Mouse (Mus musculus): ENCODE results near the gene Bach1. TPM values are rescaled to one million over a fixed set of nuclear protein-coding genes. Genes with fewer than 3 reads are reported as not detected.

The Bach1 gene
- polyA plus RNA-seq, 1 experiment from 2014 or later: 7.8 TPM

DNA sequence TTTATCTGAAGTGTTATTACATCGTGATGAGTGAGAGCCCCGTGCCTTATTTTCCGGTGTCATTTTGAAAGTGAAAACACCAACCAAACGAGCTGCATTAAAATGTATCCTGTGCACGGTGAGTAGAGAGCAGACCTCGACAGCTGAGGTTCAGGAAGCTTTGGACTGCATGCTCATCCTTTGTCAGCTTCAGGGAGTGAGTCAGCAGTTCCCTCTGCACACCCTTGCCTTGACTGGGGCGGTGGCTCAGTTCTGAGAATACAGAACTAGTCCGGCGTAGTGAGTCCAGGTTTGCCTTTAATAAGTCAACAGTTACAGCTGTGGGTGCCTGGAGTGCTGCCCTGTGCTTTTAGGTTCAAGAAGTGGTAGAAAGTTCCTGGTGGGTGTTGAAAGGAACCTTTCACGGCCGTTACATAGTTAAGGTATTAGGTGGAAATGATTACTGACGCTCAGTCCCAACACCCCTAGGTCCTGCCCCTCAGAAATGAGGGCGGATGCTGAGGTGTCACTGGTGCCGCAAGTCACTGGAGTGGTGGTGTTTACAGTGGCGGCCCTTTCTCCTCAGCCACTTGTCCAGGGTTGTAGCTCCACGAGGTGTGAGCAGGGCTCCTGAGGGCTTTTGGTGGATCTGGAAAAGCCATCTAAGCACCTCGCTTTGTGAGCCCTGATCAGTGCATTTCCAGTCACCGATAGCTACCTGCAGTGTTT lies 14.4 kb downstream of the Bach1 start:
- Histone ChIP-seq H3K27ac (ENCODE audit: low read length) (no peak overlapping the region), H3K27me3 (ENCODE audit: control insufficient read depth, insufficient read depth, low read depth, low read length) (no peaks in the 10 kb centered on the region), H3K4me1 (replicated peaks; ENCODE audit: control insufficient read depth, insufficient read depth, low read length) (peaks cover 22% of the 10 kb centered on the region; the same call in 1 of the 2 replicates), H3K4me2 (ENCODE audit: low read depth, low read length) (no peak overlapping the region), H3K9ac (ENCODE audit: low read length) (no peak overlapping the region), H3K9me3 (ENCODE audit: control insufficient read depth, low read length) (no peaks in the 10 kb centered on the region), H3K4me3 (ENCODE audit: low read length) (no peak overlapping the region), H3K36me3 (ENCODE audit: control insufficient read depth, insufficient read depth, low read length) (no peaks in the 10 kb centered on the region)
- 53% methylated on average over 18 of the region's 18 CpGs for WGBS
- 0 out of 2 replicates have a peak, but pooled peaks have one; percentile 21 for ATAC-seq (ENCODE audit: low read depth)

DNA sequence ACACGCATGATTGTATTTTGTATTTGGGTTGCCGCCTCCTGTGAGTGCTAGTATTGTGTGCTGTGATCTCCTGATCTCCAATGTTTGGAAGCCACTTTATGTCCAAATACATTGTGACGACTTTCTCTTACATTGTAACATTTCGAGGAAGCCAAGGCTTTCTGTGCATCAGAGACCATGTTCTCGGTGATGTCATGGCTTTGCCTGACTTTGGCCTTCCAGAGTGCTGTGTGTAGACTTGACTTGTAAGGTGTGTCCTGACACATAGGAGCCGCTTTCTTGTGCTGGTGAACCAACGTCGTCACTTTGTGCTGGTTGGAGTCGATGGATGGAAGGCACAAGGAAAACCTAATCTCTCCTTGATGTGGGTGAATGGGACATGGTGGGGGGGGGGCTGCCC lies 15.8 kb downstream of the Bach1 start:
- Histone ChIP-seq H3K4me1 (replicated peaks; ENCODE audit: control insufficient read depth, insufficient read depth, low read length) (peaks cover 17% of the 10 kb centered on the region; the same call in 1 of the 2 replicates), H3K27me3 (ENCODE audit: control insufficient read depth, insufficient read depth, low read depth, low read length) (no peaks in the 10 kb centered on the region), H3K4me2 (ENCODE audit: low read depth, low read length) (no peak overlapping the region), H3K4me3 (ENCODE audit: low read length) (no peak overlapping the region), H3K36me3 (ENCODE audit: control insufficient read depth, insufficient read depth, low read length) (peaks cover 3% of the 10 kb centered on the region; the same call in 1 of the 2 replicates), H3K9me3 (ENCODE audit: control insufficient read depth, low read length) (no peaks in the 10 kb centered on the region), H3K9ac (ENCODE audit: low read length) (no peak overlapping the region), H3K27ac (ENCODE audit: low read length) (no peak overlapping the region)
- no peak for ATAC-seq (ENCODE audit: low read depth)
- WGBS: 81% methylated on average over 9 of the region's 9 CpGs

- no peak for ATAC-seq (ENCODE audit: low read depth)
- Histone ChIP-seq H3K27me3 (ENCODE audit: control insufficient read depth, insufficient read depth, low read depth, low read length) (no peaks in the 10 kb centered on the region), H3K27ac (ENCODE audit: low read length) (peak overlapping the region; percentile 65), H3K9me3 (ENCODE audit: control insufficient read depth, low read length) (no peaks in the 10 kb centered on the region), H3K4me3 (ENCODE audit: low read length) (no peak overlapping the region), H3K4me1 (replicated peaks; ENCODE audit: control insufficient read depth, insufficient read depth, low read length) (peaks cover 17% of the 10 kb centered on the region; the same call in 1 of the 2 replicates), H3K36me3 (ENCODE audit: control insufficient read depth, insufficient read depth, low read length) (peaks cover 7% of the 10 kb centered on the region), H3K4me2 (ENCODE audit: low read depth, low read length) (no peak overlapping the region), H3K9ac (ENCODE audit: low read length) (no peak overlapping the region)
- WGBS: 79% methylated on average over 16 of the region's 16 CpGs
Observed at GRCm38 (mm10) chr16:87715221-87715620, 16.5 kb downstream of the Bach1 start.

DNA sequence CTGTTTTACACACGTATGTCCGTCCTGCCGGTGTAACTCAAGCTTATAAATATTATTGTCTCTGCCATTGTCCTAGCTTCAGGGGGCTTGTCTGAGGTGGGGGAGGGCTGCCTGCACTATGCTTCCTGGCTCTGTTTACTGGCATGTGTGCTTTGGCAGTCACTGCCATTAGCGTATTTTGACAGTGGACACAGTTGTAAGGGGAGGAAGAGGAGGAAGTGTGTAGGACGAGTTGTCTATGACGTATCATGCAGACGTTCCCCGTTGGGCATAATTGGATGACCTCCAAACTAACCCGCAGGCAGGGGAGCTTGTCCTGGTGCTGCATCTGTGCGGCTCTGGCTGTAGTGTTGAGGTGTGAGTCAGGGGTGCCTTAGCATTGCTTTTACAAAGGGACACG lies 17.5 kb downstream of the Bach1 start:
- Histone ChIP-seq H3K4me2 (ENCODE audit: low read depth, low read length) (no peak overlapping the region), H3K9ac (ENCODE audit: low read length) (no peak overlapping the region), H3K27ac (ENCODE audit: low read length) (no peak overlapping the region; the same call in 1 of the 2 replicates), H3K4me3 (ENCODE audit: low read length) (no peak overlapping the region), H3K27me3 (ENCODE audit: control insufficient read depth, insufficient read depth, low read depth, low read length) (no peaks in the 10 kb centered on the region), H3K9me3 (ENCODE audit: control insufficient read depth, low read length) (no peaks in the 10 kb centered on the region), H3K36me3 (ENCODE audit: control insufficient read depth, insufficient read depth, low read length) (peaks cover 9% of the 10 kb centered on the region), H3K4me1 (replicated peaks; ENCODE audit: control insufficient read depth, insufficient read depth, low read length) (peaks cover 17% of the 10 kb centered on the region; the same call in 1 of the 2 replicates)
- ATAC-seq (ENCODE audit: low read depth): peak; percentile 89
- 42% methylated on average over 11 of the region's 11 CpGs for WGBS

GRCm38 (mm10) chr16:87717046-87717660 lies 18.4 kb downstream of the Bach1 start:
- Histone ChIP-seq H3K4me3 (ENCODE audit: low read length) (no peak overlapping the region), H3K9ac (ENCODE audit: low read length) (no peak overlapping the region), H3K27me3 (ENCODE audit: control insufficient read depth, insufficient read depth, low read depth, low read length) (no peaks in the 10 kb centered on the region), H3K9me3 (ENCODE audit: control insufficient read depth, low read length) (no peaks in the 10 kb centered on the region), H3K4me2 (ENCODE audit: low read depth, low read length) (no peak overlapping the region), H3K27ac (ENCODE audit: low read length) (no peak overlapping the region), H3K4me1 (replicated peaks; ENCODE audit: control insufficient read depth, insufficient read depth, low read length) (peaks cover 17% of the 10 kb centered on the region; the same call in 1 of the 2 replicates), H3K36me3 (ENCODE audit: control insufficient read depth, insufficient read depth, low read length) (peaks cover 9% of the 10 kb centered on the region)
- no peak for ATAC-seq (ENCODE audit: low read depth)
- 41% methylated on average over 5 of the region's 5 CpGs for WGBS

- ATAC-seq (ENCODE audit: low read depth): no peak
- H3K4me3 ChIP-seq (ENCODE audit: low read length): no peak overlapping the region
- H3K27me3 ChIP-seq (ENCODE audit: control insufficient read depth, insufficient read depth, low read depth, low read length): no peaks in the 10 kb centered on the region
- H3K36me3 ChIP-seq (ENCODE audit: control insufficient read depth, insufficient read depth, low read length): peaks cover 17% of the 10 kb centered on the region
- 87% methylated on average over 11 of the region's 11 CpGs for WGBS
- H3K4me1 ChIP-seq (replicated peaks; ENCODE audit: control insufficient read depth, insufficient read depth, low read length): peaks cover 13% of the 10 kb centered on the region; the same call in 1 of the 2 replicates
- no peaks in the 10 kb centered on the region for H3K9me3 ChIP-seq (ENCODE audit: control insufficient read depth, low read length)
- H3K27ac ChIP-seq (ENCODE audit: low read length): no peak overlapping the region
- H3K9ac ChIP-seq (ENCODE audit: low read length): no peak overlapping the region
- H3K4me2 ChIP-seq (ENCODE audit: low read depth, low read length): no peak overlapping the region
Observed at GRCm38 (mm10) chr16:87719071-87719470, 20.3 kb downstream of the Bach1 start.

DNA sequence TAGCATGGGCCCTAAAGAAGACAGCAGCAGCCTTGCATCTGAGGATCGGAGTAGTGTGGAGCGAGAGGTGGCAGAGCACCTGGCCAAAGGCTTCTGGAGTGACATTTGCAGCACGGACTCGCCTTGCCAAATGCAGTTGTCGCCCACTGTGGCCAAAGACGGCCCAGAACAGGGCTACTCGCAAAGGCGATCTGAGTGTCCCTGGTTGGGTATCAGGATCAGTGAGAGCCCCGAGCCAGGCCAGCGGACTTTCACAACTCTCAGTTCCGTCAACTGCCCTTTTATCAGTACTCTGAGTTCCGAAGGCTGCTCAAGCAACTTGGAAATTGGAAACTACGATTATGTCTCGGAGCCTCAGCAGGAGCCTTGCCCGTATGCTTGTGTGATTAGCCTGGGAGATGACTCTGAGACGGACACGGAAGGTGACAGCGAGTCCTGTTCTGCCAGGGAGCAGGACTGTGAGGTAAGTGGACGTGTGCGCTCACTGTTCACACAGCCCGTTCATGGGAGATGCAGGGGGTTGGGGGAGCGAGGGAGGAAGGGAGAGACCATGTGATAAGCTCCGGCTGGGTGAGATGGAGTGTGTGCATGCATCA lies 21.0 kb downstream of the Bach1 start:
- no peak overlapping the region for H3K4me3 ChIP-seq (ENCODE audit: low read length)
- H3K9me3 ChIP-seq (ENCODE audit: control insufficient read depth, low read length): no peaks in the 10 kb centered on the region
- no peak for ATAC-seq (ENCODE audit: low read depth)
- peaks cover 17% of the 10 kb centered on the region for H3K36me3 ChIP-seq (ENCODE audit: control insufficient read depth, insufficient read depth, low read length)
- WGBS: 87% methylated on average over 23 of the region's 23 CpGs
- no peak overlapping the region for H3K27ac ChIP-seq (ENCODE audit: low read length)
- H3K4me1 ChIP-seq (replicated peaks; ENCODE audit: control insufficient read depth, insufficient read depth, low read length): peaks cover 13% of the 10 kb centered on the region
- H3K9ac ChIP-seq (ENCODE audit: low read length): no peak overlapping the region
- H3K4me2 ChIP-seq (ENCODE audit: low read depth, low read length): no peak overlapping the region
- no peaks in the 10 kb centered on the region for H3K27me3 ChIP-seq (ENCODE audit: control insufficient read depth, insufficient read depth, low read depth, low read length)

DNA sequence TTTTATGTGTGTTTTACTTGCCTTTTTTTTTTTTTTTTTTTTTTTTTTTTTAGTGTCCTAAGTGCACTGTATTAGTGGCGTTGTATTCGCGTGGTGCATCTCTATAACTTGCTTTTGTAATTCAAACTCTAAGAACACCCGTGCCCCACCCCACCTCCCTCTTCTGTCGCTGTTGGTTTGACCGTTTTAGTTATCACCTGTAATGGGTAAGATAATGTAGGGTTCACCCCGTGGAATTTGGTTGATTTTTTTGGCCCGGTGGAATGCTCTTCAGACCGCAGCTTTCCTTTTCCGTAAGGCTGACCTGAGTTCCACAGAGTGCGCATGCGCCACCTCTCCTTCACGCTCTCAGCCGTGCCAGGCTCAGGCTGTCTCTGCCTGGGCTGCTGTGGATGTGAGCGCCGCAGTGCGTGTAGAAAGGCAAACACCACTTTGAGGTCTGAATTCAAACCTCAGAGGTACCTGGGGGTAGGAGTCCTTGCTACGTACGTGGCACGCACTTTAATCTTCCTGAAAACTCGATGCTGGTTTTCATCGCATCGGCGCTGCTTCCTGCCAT lies 22.2 kb downstream of the Bach1 start:
- no peak overlapping the region for H3K9ac ChIP-seq (ENCODE audit: low read length)
- ATAC-seq (ENCODE audit: low read depth): no peak
- no peaks in the 10 kb centered on the region for H3K9me3 ChIP-seq (ENCODE audit: control insufficient read depth, low read length)
- peaks cover 8% of the 10 kb centered on the region for H3K4me1 ChIP-seq (replicated peaks; ENCODE audit: control insufficient read depth, insufficient read depth, low read length)
- no peaks in the 10 kb centered on the region for H3K27me3 ChIP-seq (ENCODE audit: control insufficient read depth, insufficient read depth, low read depth, low read length)
- H3K27ac ChIP-seq (ENCODE audit: low read length): no peak overlapping the region
- peaks cover 17% of the 10 kb centered on the region for H3K36me3 ChIP-seq (ENCODE audit: control insufficient read depth, insufficient read depth, low read length)
- 91% methylated on average over 24 of the region's 24 CpGs for WGBS
- no peak overlapping the region for H3K4me2 ChIP-seq (ENCODE audit: low read depth, low read length)
- H3K4me3 ChIP-seq (ENCODE audit: low read length): no peak overlapping the region

DNA sequence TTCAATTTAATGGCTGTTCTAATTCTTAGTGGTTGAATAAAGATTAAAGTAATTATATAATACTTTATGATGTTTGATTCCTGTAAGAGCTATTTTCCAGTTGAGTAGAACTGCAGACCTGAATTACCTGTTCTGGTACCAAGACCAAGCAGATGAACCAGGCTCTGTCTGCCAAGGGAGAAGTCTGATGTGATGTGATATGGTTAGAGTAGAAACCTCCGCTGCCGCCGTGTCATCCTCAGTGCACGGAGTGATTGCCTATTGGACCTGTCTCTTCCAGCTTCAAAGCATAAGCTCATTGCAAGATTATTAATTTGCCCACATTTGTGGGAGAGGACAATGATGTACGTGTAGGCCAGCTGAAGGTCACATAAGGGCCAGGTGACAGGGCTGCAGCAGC lies 24.1 kb downstream of the Bach1 start:
- no peaks in the 10 kb centered on the region for H3K27me3 ChIP-seq (ENCODE audit: control insufficient read depth, insufficient read depth, low read depth, low read length)
- H3K4me3 ChIP-seq (ENCODE audit: low read length): no peak overlapping the region
- no peak overlapping the region for H3K4me2 ChIP-seq (ENCODE audit: low read depth, low read length)
- H3K36me3 ChIP-seq (ENCODE audit: control insufficient read depth, insufficient read depth, low read length): peaks cover 17% of the 10 kb centered on the region
- no peak overlapping the region for H3K27ac ChIP-seq (ENCODE audit: low read length)
- H3K9ac ChIP-seq (ENCODE audit: low read length): no peak overlapping the region
- ATAC-seq (ENCODE audit: low read depth): no peak
- WGBS: 89% methylated on average over 5 of the region's 5 CpGs
- peaks cover 6% of the 10 kb centered on the region for H3K4me1 ChIP-seq (replicated peaks; ENCODE audit: control insufficient read depth, insufficient read depth, low read length)
- H3K9me3 ChIP-seq (ENCODE audit: control insufficient read depth, low read length): no peaks in the 10 kb centered on the region
